Mouse (Mus musculus): ENCODE results near the gene Cdk11b. TPM values are rescaled to one million over a fixed set of nuclear protein-coding genes. Genes with fewer than 3 reads are reported as not detected.

The Cdk11b gene
- total and polyA plus RNA-seq, 3 experiments, result 15.6 to 82.0 (median 26.6) TPM

DNA sequence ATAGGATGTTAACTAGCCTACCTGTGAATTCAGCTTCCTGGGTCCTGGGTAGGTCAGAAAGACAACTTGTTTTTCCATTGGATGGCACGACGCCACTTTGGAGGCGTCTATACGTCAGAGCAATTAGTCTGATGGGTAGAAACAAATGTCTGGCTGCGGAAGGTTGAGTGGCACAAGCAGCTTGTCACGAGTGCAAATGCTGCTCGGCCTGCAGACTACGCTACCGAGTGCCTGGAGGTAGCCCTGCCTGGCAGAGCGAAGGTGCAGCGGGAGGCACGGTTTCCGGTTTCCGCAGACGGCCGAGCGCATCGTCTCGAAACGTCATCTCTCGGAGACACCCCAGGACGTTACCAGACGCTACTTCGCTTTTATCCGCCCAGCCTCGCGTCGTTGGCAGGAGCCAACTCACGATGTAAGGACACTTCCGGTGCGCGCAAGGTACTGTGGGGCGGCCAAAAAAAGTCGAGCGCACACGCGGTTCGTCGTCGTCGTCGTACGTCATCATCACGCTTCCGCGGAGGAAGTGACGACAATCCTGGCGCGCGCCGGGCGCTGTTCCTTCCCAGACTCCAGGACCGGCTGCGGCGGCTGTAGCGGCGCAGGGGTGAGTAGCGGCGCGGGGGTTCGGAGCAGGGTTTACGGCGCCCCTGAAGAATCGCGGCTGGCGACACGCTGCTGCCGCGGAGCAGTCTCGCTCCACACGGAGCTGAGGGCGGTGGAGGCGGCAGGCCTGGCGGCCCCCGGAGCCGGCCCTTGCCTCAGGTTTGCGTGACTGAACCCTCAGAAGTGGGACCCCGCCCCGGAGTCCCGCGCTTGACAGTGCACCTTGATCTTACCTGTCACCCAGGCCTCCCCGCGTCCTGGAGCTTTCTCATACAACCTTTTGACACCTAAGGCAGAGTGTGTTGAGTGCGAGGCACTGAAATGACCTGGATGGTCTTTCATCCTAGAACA is at the start of gene Cdk11b (continued):
- no peak for TF ChIP-seq MAZ (IDR thresholded peaks at IDR 0.05; ENCODE audit: low read depth, low read length)

DNA sequence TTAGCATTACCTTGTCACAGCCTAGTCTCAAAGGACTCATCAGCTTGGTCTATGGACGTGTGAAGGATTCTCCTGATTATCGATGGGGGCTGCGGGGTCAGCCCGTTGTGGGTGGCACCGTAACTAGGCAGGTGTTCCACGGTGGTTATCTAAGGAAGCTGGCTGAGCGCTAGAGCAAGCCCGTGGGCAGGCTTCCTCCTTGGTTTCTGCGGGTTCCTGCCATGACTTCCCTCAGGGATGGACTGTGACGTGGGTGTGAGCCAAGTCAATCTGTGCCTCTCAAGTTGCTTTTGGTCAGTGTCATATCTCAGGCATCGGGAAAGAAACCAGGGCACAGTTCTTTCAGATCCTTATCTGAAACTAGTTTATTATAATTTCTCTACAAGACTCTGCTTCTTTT is 49.7 kb upstream of the Cdk11b start:
- Histone ChIP-seq H3K79me2 (replicated peaks; ENCODE audit: control insufficient read depth, extremely low read depth, insufficient read depth, poor library complexity, severe bottlenecking) (peaks cover 52% of the 10 kb centered on the region), H3K9ac (ENCODE audit: insufficient read depth, low read depth) (no peak overlapping the region), H3K4me3 (replicated peaks in 1 of 3; ENCODE audit: low read depth in 2 of 3, low read length in 2 of 3, poor library complexity in 1 of 3) (no peak overlapping the region), H3K27me3 (replicated peaks) (no peaks in the 10 kb centered on the region), H3K9me3 (replicated peaks; ENCODE audit: low read length) (no peaks in the 10 kb centered on the region), H3K4me1 (ENCODE audit: control insufficient read depth in 1 of 2, insufficient read depth in 2 of 2) (peaks cover 6 to 41% of the 10 kb centered on the region in 2 experiments; a peak in 3 of 4 replicates), H3K27ac (ENCODE audit: insufficient read depth, low read depth) (no peak overlapping the region), H3K36me3 (replicated peaks in 1 of 2; ENCODE audit: control insufficient read depth in 1 of 2, insufficient read depth in 1 of 2, low read length in 1 of 2) (peaks cover 28 to 76% of the 10 kb centered on the region in 2 experiments), H3K4me2 (ENCODE audit: insufficient read depth, low read depth, poor library complexity, severe bottlenecking) (no peak overlapping the region)
- no peak for TF ChIP-seq UBTF (IDR thresholded peaks at IDR 0.05; ENCODE audit: low read depth, low read length)
- TF ChIP-seq EP300 (IDR thresholded peaks at IDR 0.05; ENCODE audit: low read length), result no peak
- in situ Hi-C loops (cut with MboI; ENCODE audit: low pct_ligation_motif_present, low pct_unique_long_range_greater_than_20kb, low sequenced_read_pairs) (loop anchor here (10.0 kb wide), 1 partner anchor 210 kb away; the partner anchor contains the start of gene Prkcz), dilution Hi-C loops (cut with MboI; ENCODE audit: extremely low pct_ligation_motif_present, extremely low pct_unique_long_range_greater_than_20kb, low sequenced_read_pairs) (no loop called here)
- DNase-seq (ENCODE audit: extremely low read depth), result no peak

DNA sequence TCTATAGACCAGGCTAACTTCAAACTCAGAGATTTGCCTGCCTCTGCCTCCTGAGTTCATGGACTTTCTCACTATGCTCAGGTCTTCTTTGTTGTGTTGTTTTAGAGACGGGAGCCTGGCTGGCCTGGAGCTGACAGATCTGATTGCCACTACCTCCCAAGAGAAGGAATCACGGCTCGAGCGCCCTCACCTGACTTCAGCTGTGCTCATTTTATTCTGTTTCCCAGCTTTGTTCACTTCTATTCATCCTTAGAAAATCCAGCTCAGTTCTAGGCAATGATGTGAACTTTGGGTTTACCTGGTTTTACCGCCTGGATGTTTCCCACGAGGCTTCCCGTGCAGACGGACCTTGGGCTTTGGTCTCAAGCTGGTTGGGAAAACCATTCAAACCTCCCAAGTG is 49.1 kb upstream of the Cdk11b start:
- H3K79me2 ChIP-seq (replicated peaks; ENCODE audit: control insufficient read depth, extremely low read depth, insufficient read depth, poor library complexity, severe bottlenecking), result peaks cover 46% of the 10 kb centered on the region
- H3K27me3 ChIP-seq (replicated peaks), result no peaks in the 10 kb centered on the region
- dilution Hi-C loops (cut with MboI; ENCODE audit: extremely low pct_ligation_motif_present, extremely low pct_unique_long_range_greater_than_20kb, low sequenced_read_pairs) (no loop called here), in situ Hi-C loops (cut with MboI; ENCODE audit: low pct_ligation_motif_present, low pct_unique_long_range_greater_than_20kb, low sequenced_read_pairs) (loop anchor here (10.0 kb wide), 1 partner anchor 211 kb away; the partner anchor contains the start of gene Prkcz)
- H3K4me2 ChIP-seq (ENCODE audit: insufficient read depth, low read depth, poor library complexity, severe bottlenecking), result no peak overlapping the region
- H3K4me1 ChIP-seq (ENCODE audit: control insufficient read depth in 1 of 2, insufficient read depth in 2 of 2), result peaks cover 6 to 36% of the 10 kb centered on the region in 2 experiments; a peak in 3 of 4 replicates
- H3K9ac ChIP-seq (ENCODE audit: insufficient read depth, low read depth), result no peak overlapping the region
- no peak for DNase-seq (ENCODE audit: extremely low read depth)
- H3K9me3 ChIP-seq (replicated peaks; ENCODE audit: low read length), result no peaks in the 10 kb centered on the region
- TF ChIP-seq E2F4 (IDR thresholded peaks at IDR 0.05; ENCODE audit: insufficient replicate concordance, low read depth, low read length) (no peak), USF1 (IDR thresholded peaks at IDR 0.05; ENCODE audit: low read depth, low read length) (no peak), TCF12 (IDR thresholded peaks at IDR 0.05; ENCODE audit: low read depth, low read length) (no peak), ELF1 (IDR thresholded peaks at IDR 0.05; ENCODE audit: low read depth, low read length) (no peak)
- no peak overlapping the region for H3K27ac ChIP-seq (ENCODE audit: insufficient read depth, low read depth)
- peaks cover 32 to 80% of the 10 kb centered on the region in 2 experiments for H3K36me3 ChIP-seq (replicated peaks in 1 of 2; ENCODE audit: control insufficient read depth in 1 of 2, insufficient read depth in 1 of 2, low read length in 1 of 2)
- H3K4me3 ChIP-seq (replicated peaks in 1 of 3; ENCODE audit: low read depth in 2 of 3, low read length in 2 of 3, poor library complexity in 1 of 3), result no peak overlapping the region

DNA sequence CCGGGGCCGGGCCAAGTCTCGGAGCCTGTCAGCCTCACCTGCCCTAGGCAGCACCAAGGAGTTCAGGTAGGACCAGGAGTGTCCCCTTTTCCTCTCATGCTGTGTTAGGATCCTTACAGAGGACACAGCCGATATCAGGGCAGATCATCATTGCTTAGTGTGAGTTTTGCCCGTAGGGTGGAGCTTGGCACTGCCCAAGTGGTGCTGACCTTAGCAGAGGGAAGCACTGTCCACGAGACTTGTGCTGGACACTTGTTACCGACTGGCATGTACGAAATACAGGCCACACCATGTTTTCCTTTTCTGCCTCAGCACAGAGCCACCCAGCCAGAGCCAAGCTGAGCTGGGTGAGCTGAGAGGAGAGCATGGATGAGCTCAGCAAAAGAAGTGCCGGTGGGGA is 47.5 kb upstream of the Cdk11b start:
- DNase-seq (ENCODE audit: extremely low read depth), result no peak
- Histone ChIP-seq H3K9me3 (replicated peaks; ENCODE audit: low read length) (no peaks in the 10 kb centered on the region), H3K4me3 (replicated peaks in 1 of 3; ENCODE audit: low read depth in 2 of 3, low read length in 2 of 3, poor library complexity in 1 of 3) (no peak overlapping the region), H3K4me1 (ENCODE audit: control insufficient read depth in 1 of 2, insufficient read depth in 2 of 2) (peaks cover 0 to 23% of the 10 kb centered on the region in 2 experiments; a peak in 2 of 4 replicates), H3K36me3 (replicated peaks in 1 of 2; ENCODE audit: control insufficient read depth in 1 of 2, insufficient read depth in 1 of 2, low read length in 1 of 2) (peaks cover 41 to 79% of the 10 kb centered on the region in 2 experiments), H3K27ac (ENCODE audit: insufficient read depth, low read depth) (no peak overlapping the region), H3K4me2 (ENCODE audit: insufficient read depth, low read depth, poor library complexity, severe bottlenecking) (no peak overlapping the region), H3K27me3 (replicated peaks) (no peaks in the 10 kb centered on the region), H3K9ac (ENCODE audit: insufficient read depth, low read depth) (no peak overlapping the region), H3K79me2 (replicated peaks; ENCODE audit: control insufficient read depth, extremely low read depth, insufficient read depth, poor library complexity, severe bottlenecking) (peaks cover 30% of the 10 kb centered on the region)
- in situ Hi-C loops (cut with MboI; ENCODE audit: low pct_ligation_motif_present, low pct_unique_long_range_greater_than_20kb, low sequenced_read_pairs) (loop anchor here (10.0 kb wide), 1 partner anchor 212 kb away; the partner anchor contains the start of gene Prkcz), dilution Hi-C loops (cut with MboI; ENCODE audit: extremely low pct_ligation_motif_present, extremely low pct_unique_long_range_greater_than_20kb, low sequenced_read_pairs) (no loop called here)
- TF ChIP-seq ETS1 (conservative IDR thresholded peaks at IDR 0.05; ENCODE audit: low read depth, low read length), result no peak
- no peak for TF ChIP-seq ZC3H11A (IDR thresholded peaks at IDR 0.05; ENCODE audit: low read depth, low read length)

Measured in CH12.LX (cell line).